Mouse (Mus musculus): ENCODE measurements at regions not wholly inside any gene's neighbourhood (a gene's known extent, or its start where the extent isn't known, plus 50 kb on each side); places are given as distances from the start of the nearest gene placed in this dataset.

DNA sequence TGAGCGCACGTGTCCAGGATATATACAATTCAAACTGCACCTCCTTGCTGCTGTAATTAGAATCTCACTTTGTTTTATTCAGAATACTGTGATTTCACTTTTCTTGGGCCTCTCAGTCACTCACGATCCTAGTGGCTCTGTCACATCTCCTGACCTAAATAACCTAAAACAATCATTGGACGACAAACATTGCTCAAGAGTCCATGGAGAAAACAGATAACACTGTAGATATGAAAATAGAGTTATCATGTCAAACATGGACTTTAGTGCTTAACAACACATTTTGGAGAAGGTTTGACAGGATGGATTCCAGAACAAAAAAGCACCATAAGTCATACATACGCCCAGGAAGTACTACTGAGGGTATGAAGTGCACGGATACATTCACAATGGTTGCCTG is 461.5 kb downstream of the Dcdc2c start:
- Histone ChIP-seq H3K79me2 (ENCODE audit: control insufficient read depth, insufficient read depth, low read length, poor library complexity) (no peaks in the 10 kb centered on the region), H3K9ac (ENCODE audit: control insufficient read depth, low read depth, low read length, poor library complexity, severe bottlenecking) (no peak overlapping the region), H3K27me3 (ENCODE audit: control insufficient read depth in 1 of 2, insufficient read depth in 2 of 2, low read length in 2 of 2) (no peaks in the 10 kb centered on the region), H3K36me3 (ENCODE audit: control insufficient read depth in 1 of 2, insufficient read depth in 2 of 2, low read length in 2 of 2) (no peaks in the 10 kb centered on the region), H3K27ac (ENCODE audit: control insufficient read depth, low read depth, low read length) (no peak overlapping the region), H3K4me3 (ENCODE audit: control insufficient read depth in 1 of 2, insufficient read depth in 1 of 2, low read depth in 2 of 2, low read length in 2 of 2) (no peak overlapping the region), H3K4me1 (ENCODE audit: control insufficient read depth in 1 of 2, insufficient read depth in 2 of 2, low read length in 2 of 2) (no peaks in the 10 kb centered on the region), H3K9me3 (replicated peaks; ENCODE audit: insufficient read depth, low read length) (no peaks in the 10 kb centered on the region)
- no peak for DNase-seq (ENCODE audit: low read depth, low spot score)
- TF ChIP-seq BHLHE40 (IDR thresholded peaks at IDR 0.05; ENCODE audit: borderline replicate concordance, low read depth, low read length) (no peak), GABPA (IDR thresholded peaks at IDR 0.05; ENCODE audit: low read depth, low read length) (no peak), KAT2A (conservative IDR thresholded peaks at IDR 0.05; ENCODE audit: low read depth, low read length) (no peak), POLR2AphosphoS2 (IDR thresholded peaks at IDR 0.05; ENCODE audit: low read length) (no peak), MEF2A (IDR thresholded peaks at IDR 0.05; ENCODE audit: extremely low read depth, insufficient replicate concordance, low read depth, low read length, poor library complexity, severe bottlenecking) (no peak), RCOR1 (IDR thresholded peaks at IDR 0.05; ENCODE audit: low read depth, low read length) (no peak), GATA1 (IDR thresholded peaks at IDR 0.05; ENCODE audit: low read depth, low read length) (no peak), SMC3 (IDR thresholded peaks at IDR 0.05; ENCODE audit: low read depth, low read length) (no peak), ZKSCAN1 (IDR thresholded peaks at IDR 0.05; ENCODE audit: low read depth, low read length) (no peak), SIN3A (IDR thresholded peaks at IDR 0.05; ENCODE audit: low read length) (no peak), MYB (IDR thresholded peaks at IDR 0.05; ENCODE audit: low read depth, low read length) (no peak), ZC3H11A (IDR thresholded peaks at IDR 0.05; ENCODE audit: low read depth, low read length) (no peak), USF2 (IDR thresholded peaks at IDR 0.05; ENCODE audit: borderline replicate concordance in 1 of 2, insufficient read depth in 1 of 2, low read depth in 1 of 2, low read length in 2 of 2) (no peak), EP300 (IDR thresholded peaks at IDR 0.05; ENCODE audit: low read depth in 1 of 2, low read length in 2 of 2) (no peak), ELF1 (IDR thresholded peaks at IDR 0.05; ENCODE audit: low read depth, low read length) (no peak), CTCF (IDR thresholded peaks at IDR 0.05 in 2 of 3, conservative IDR thresholded peaks at IDR 0.05 in 1 of 3; ENCODE audit: control insufficient read depth in 1 of 3, insufficient read depth in 1 of 3, low read depth in 2 of 3, low read length in 3 of 3, poor library complexity in 1 of 3, severe bottlenecking in 1 of 3) (no peak), MAZ (IDR thresholded peaks at IDR 0.05; ENCODE audit: low read depth, low read length) (no peak), UBTF (IDR thresholded peaks at IDR 0.05; ENCODE audit: borderline replicate concordance, insufficient read depth, low read depth, low read length) (no peak), TBP (IDR thresholded peaks at IDR 0.05; ENCODE audit: low read depth, low read length) (no peak)

DNA sequence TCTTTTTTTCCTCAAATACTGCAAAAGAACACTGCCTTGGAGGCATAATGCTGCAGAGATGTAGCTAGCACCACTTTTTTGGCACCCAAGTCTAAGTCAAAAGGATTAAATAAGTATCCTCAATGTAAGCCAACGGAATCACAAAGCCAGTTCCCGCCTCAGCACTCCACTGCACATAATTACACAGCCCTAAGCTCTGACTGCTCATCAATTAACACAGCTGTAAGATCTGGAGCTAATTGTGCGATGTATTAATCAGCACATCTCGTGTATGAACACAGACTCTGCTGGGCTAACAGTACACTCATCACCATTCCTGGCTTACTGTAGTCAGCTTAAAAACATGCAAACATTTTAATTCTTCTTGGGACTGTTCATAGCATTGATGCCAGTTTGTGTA is 466.7 kb downstream of the Dcdc2c start:
- Histone ChIP-seq H3K36me3 (ENCODE audit: control insufficient read depth in 1 of 2, insufficient read depth in 2 of 2, low read length in 2 of 2) (no peaks in the 10 kb centered on the region), H3K9ac (ENCODE audit: control insufficient read depth, low read depth, low read length, poor library complexity, severe bottlenecking) (no peak overlapping the region), H3K9me3 (replicated peaks; ENCODE audit: insufficient read depth, low read length) (no peaks in the 10 kb centered on the region), H3K27ac (ENCODE audit: control insufficient read depth, low read depth, low read length) (no peak overlapping the region), H3K79me2 (ENCODE audit: control insufficient read depth, insufficient read depth, low read length, poor library complexity) (no peaks in the 10 kb centered on the region), H3K4me1 (ENCODE audit: control insufficient read depth in 1 of 2, insufficient read depth in 2 of 2, low read length in 2 of 2) (no peaks in the 10 kb centered on the region), H3K27me3 (ENCODE audit: control insufficient read depth in 1 of 2, insufficient read depth in 2 of 2, low read length in 2 of 2) (no peaks in the 10 kb centered on the region), H3K4me3 (ENCODE audit: control insufficient read depth in 1 of 2, insufficient read depth in 1 of 2, low read depth in 2 of 2, low read length in 2 of 2) (no peak overlapping the region)
- DNase-seq (ENCODE audit: low read depth, low spot score): no peak
- TF ChIP-seq NRF1 (IDR thresholded peaks at IDR 0.05; ENCODE audit: insufficient read depth, low read depth, low read length, poor library complexity, severe bottlenecking) (no peak), ZKSCAN1 (IDR thresholded peaks at IDR 0.05; ENCODE audit: low read depth, low read length) (no peak)

Measured in MEL (cell line).